Mouse (Mus musculus) kidney, embryonic 14.5 days (tissue): Measurements from ENCODE around the gene Chd1. TPM values are rescaled to one million over a fixed set of nuclear protein-coding genes. Genes with fewer than 3 reads are reported as not detected.
"Not testable (repeated sequence)": the region's sequence is repeated elsewhere in the genome, so short reads cannot be mapped to it uniquely, and the experiment has no call there.

Experiments used
- ATAC-seq: fragments of 200-750 bp; cut with Nextera tagmentation; 2 replicates; pipeline ENCODE4 v1.8.0; 2017; ENCODE audit warnings: moderate number of reproducible peaks, mild to moderate bottlenecking, moderate TSS enrichment, moderate library complexity; ENCODE audit not compliant: low FRiP score, low TSS enrichment
- H3K27ac ChIP-seq: fragments of 300-500 bp; sonication (generic); 2 replicates; pipeline ENCODE4 v1.5.1; 2014; ENCODE audit warnings: low read depth, mild to moderate bottlenecking, low read length, moderate library complexity, mixed read lengths
- H3K27me3 ChIP-seq: fragments of 300-500 bp; sonication (generic); 2 replicates; pipeline ENCODE4 v1.6.1; 2014; ENCODE audit warnings: mild to moderate bottlenecking, low read length; ENCODE audit not compliant: control insufficient read depth, insufficient read depth
- H3K36me3 ChIP-seq: fragments of 300-500 bp; sonication (generic); 2 replicates; pipeline ENCODE4 v1.6.1; 2014; ENCODE audit warnings: low read length, mixed read lengths; ENCODE audit not compliant: control insufficient read depth, insufficient read depth
- H3K4me1 ChIP-seq: fragments of 300-500 bp; sonication (generic); 2 replicates; pipeline ENCODE4 v1.6.1; 2014; ENCODE audit warnings: low read length, mixed read lengths; ENCODE audit not compliant: control insufficient read depth, insufficient read depth
- H3K4me2 ChIP-seq: fragments of 300-500 bp; sonication (generic); replicated peaks from 2 replicates; pipeline ENCODE4 v1.6.1; 2014; ENCODE audit warnings: low read depth, mild to moderate bottlenecking, low read length
- H3K4me3 ChIP-seq: fragments of 300-500 bp; sonication (generic); 2 replicates; pipeline ENCODE4 v1.5.1; 2014; ENCODE audit warnings: mild to moderate bottlenecking, low read length
- H3K9ac ChIP-seq: fragments of 300-500 bp; sonication (generic); 2 replicates; pipeline ENCODE4 v1.6.1; 2014; ENCODE audit warnings: low read depth, mild to moderate bottlenecking, low read length, moderate library complexity
- H3K9me3 ChIP-seq: fragments of 300-500 bp; sonication (generic); 2 replicates; pipeline ENCODE4 v1.6.1; 2016; ENCODE audit warnings: low read length; ENCODE audit not compliant: control insufficient read depth
- WGBS: fragments of 180-500 bp; shearing (Covaris S2); extraction: QIAGEN DNeasy Blood & Tissue Kit; methylation state at CpG from one replicate; pipeline ENCODE4 v1.1.7; 2014; 5-methylcytosine and 5-hydroxymethylcytosine counted together
- polyA plus RNA-seq: library from polyadenylated mRNA; unstranded; fragments of >200 nt; fragmentation: Nextera tagmentation; extraction: Ambion mirVana; gene quantifications from 2 replicates; pipeline ENCODE4 v1.2.1, GENCODE M21; 2014

Chd1 gene
- polyA plus RNA-seq, 1 experiment from 2014 or later: 49.4 TPM

GRCm38 (mm10) chr17:15751264-15751663, 46.5 kb downstream of the Chd1 start:
- peaks cover 81% of the 10 kb centered on the region for H3K36me3 ChIP-seq
- not testable (repeated sequence) for H3K9me3 ChIP-seq, H3K4me2 ChIP-seq, H3K27me3 ChIP-seq, H3K4me3 ChIP-seq, H3K9ac ChIP-seq, H3K4me1 ChIP-seq, ATAC-seq, H3K27ac ChIP-seq
- WGBS: 93% methylated on average over 5 of the region's 5 CpGs

- ATAC-seq: no peak
- H3K27me3 ChIP-seq: no peaks in the 10 kb centered on the region
- WGBS: 91% methylated on average over 8 of the region's 8 CpGs
- no peaks in the 10 kb centered on the region for H3K9me3 ChIP-seq
- no peak overlapping the region for H3K4me2 ChIP-seq
- H3K4me1 ChIP-seq: no peaks in the 10 kb centered on the region
- H3K27ac ChIP-seq: no peak overlapping the region
- H3K36me3 ChIP-seq: peaks cover 79% of the 10 kb centered on the region
- H3K9ac ChIP-seq: no peak overlapping the region
- H3K4me3 ChIP-seq: no peak overlapping the region
Observed at GRCm38 (mm10) chr17:15761191-15761590, 56.4 kb downstream of the Chd1 start.

- peaks cover 69% of the 10 kb centered on the region for H3K36me3 ChIP-seq
- no peak overlapping the region for H3K4me3 ChIP-seq
- H3K27ac ChIP-seq: no peak overlapping the region
- H3K9ac ChIP-seq: no peak overlapping the region
- WGBS: 90% methylated on average over 7 of the region's 7 CpGs
- H3K4me2 ChIP-seq: no peak overlapping the region
- H3K9me3 ChIP-seq: no peaks in the 10 kb centered on the region
- H3K27me3 ChIP-seq: no peaks in the 10 kb centered on the region
- ATAC-seq: no peak
- no peaks in the 10 kb centered on the region for H3K4me1 ChIP-seq
Observed at GRCm38 (mm10) chr17:15769081-15769724, 64.4 kb downstream of the Chd1 start.

- ATAC-seq: no peak
- no peak overlapping the region for H3K9ac ChIP-seq
- H3K27ac ChIP-seq: no peak overlapping the region
- no peak overlapping the region for H3K4me2 ChIP-seq
- no peaks in the 10 kb centered on the region for H3K4me1 ChIP-seq
- H3K4me3 ChIP-seq: no peak overlapping the region
- H3K36me3 ChIP-seq: peaks cover 27% of the 10 kb centered on the region
- H3K9me3 ChIP-seq: no peaks in the 10 kb centered on the region
- H3K27me3 ChIP-seq: no peaks in the 10 kb centered on the region
- whole genome bisulfite sequencing: 88% methylated on average over 6 of the region's 6 CpGs
Observed at GRCm38 (mm10) chr17:15773956-15774355, 69.2 kb downstream of the Chd1 start.

GRCm38 (mm10) chr17:15774565-15775215, 69.9 kb downstream of the Chd1 start:
- 87% methylated on average over 5 of the region's 5 CpGs for WGBS
- peaks cover 20% of the 10 kb centered on the region for H3K36me3 ChIP-seq
- no peak overlapping the region for H3K4me2 ChIP-seq
- no peaks in the 10 kb centered on the region for H3K27me3 ChIP-seq
- no peak overlapping the region for H3K27ac ChIP-seq
- no peaks in the 10 kb centered on the region for H3K9me3 ChIP-seq
- no peak overlapping the region for H3K4me3 ChIP-seq
- H3K9ac ChIP-seq: no peak overlapping the region
- ATAC-seq: no peak; the same call in 1 of the 2 replicates
- no peaks in the 10 kb centered on the region for H3K4me1 ChIP-seq

GRCm38 (mm10) chr17:15776349-15776748, 71.6 kb downstream of the Chd1 start:
- Histone ChIP-seq H3K9ac (no peak overlapping the region), H3K4me2 (no peak overlapping the region), H3K27me3 (no peaks in the 10 kb centered on the region), H3K36me3 (peaks cover 3% of the 10 kb centered on the region; the same call in 1 of the 2 replicates), H3K9me3 (no peaks in the 10 kb centered on the region), H3K4me3 (no peak overlapping the region), H3K4me1 (no peaks in the 10 kb centered on the region), H3K27ac (no peak overlapping the region)
- no peak for ATAC-seq
- WGBS: 67% methylated on average over 5 of the region's 5 CpGs

- H3K4me1 ChIP-seq: no peaks in the 10 kb centered on the region
- no peak overlapping the region for H3K4me2 ChIP-seq
- no peak for ATAC-seq
- H3K4me3 ChIP-seq: no peak overlapping the region
- H3K27ac ChIP-seq: no peak overlapping the region
- 88% methylated on average over 6 of the region's 6 CpGs for WGBS
- H3K27me3 ChIP-seq: no peaks in the 10 kb centered on the region
- no peak overlapping the region for H3K9ac ChIP-seq
- H3K9me3 ChIP-seq: no peaks in the 10 kb centered on the region
- H3K36me3 ChIP-seq: no peaks in the 10 kb centered on the region
Observed at GRCm38 (mm10) chr17:15777979-15778378, 73.2 kb downstream of the Chd1 start.

- H3K4me2 ChIP-seq: no peak overlapping the region
- H3K27me3 ChIP-seq: no peaks in the 10 kb centered on the region
- H3K9me3 ChIP-seq: no peaks in the 10 kb centered on the region
- no peak overlapping the region for H3K9ac ChIP-seq
- ATAC-seq: no peak
- no peak overlapping the region for H3K27ac ChIP-seq
- WGBS: 27% methylated on average over 3 of the region's 3 CpGs
- no peak overlapping the region for H3K4me3 ChIP-seq
- H3K36me3 ChIP-seq: no peaks in the 10 kb centered on the region
- H3K4me1 ChIP-seq: no peaks in the 10 kb centered on the region
Observed at GRCm38 (mm10) chr17:15787036-15787435, 82.3 kb downstream of the Chd1 start.

- 92% methylated on average over 8 of the region's 8 CpGs for WGBS
- no peak overlapping the region for H3K27ac ChIP-seq
- H3K9me3 ChIP-seq: no peaks in the 10 kb centered on the region
- H3K4me3 ChIP-seq: no peak overlapping the region
- no peaks in the 10 kb centered on the region for H3K27me3 ChIP-seq
- H3K4me1 ChIP-seq: no peaks in the 10 kb centered on the region
- H3K9ac ChIP-seq: no peak overlapping the region
- H3K36me3 ChIP-seq: no peaks in the 10 kb centered on the region
- no peak for ATAC-seq
- H3K4me2 ChIP-seq: no peak overlapping the region
Observed at GRCm38 (mm10) chr17:15790716-15791115, 85.9 kb downstream of the Chd1 start.
